Mouse (Mus musculus): ENCODE data around the gene Tipin. TPM values are rescaled to one million over a fixed set of nuclear protein-coding genes. Genes with fewer than 3 reads are reported as not detected.

Gene Tipin
- polyA plus RNA-seq, 1 experiment from 2014 or later: 361 TPM

GRCm38 (mm10) chr9:64312128-64312527, 30.7 kb downstream of the Tipin start:
- Histone ChIP-seq H3K9ac (ENCODE audit: low read depth, low read length) (no peak overlapping the region), H3K27me3 (replicated peaks; ENCODE audit: control insufficient read depth, insufficient read depth, low read length) (no peaks in the 10 kb centered on the region), H3K4me3 (ENCODE audit: low read depth, low read length) (no peak overlapping the region), H3K36me3 (ENCODE audit: control insufficient read depth, insufficient read depth, low read length) (peaks cover 13% of the 10 kb centered on the region; the same call in 1 of the 2 replicates), H3K9me3 (ENCODE audit: control insufficient read depth, low read length) (no peaks in the 10 kb centered on the region), H3K4me1 (replicated peaks; ENCODE audit: control insufficient read depth, insufficient read depth, low read length) (no peaks in the 10 kb centered on the region), H3K27ac (ENCODE audit: low read depth, low read length) (no peak overlapping the region), H3K4me2 (no peak overlapping the region)
- DNase-seq (ENCODE audit: low spot score): no peak
- WGBS: 46% methylated on average over 1 of the region's 1 CpGs
- ATAC-seq (replicated peaks; ENCODE audit: low FRiP score): no peak

GRCm38 (mm10) chr9:64314696-64315095, 33.3 kb downstream of the Tipin start:
- Histone ChIP-seq H3K9me3 (ENCODE audit: control insufficient read depth, low read length) (no peaks in the 10 kb centered on the region), H3K36me3 (ENCODE audit: control insufficient read depth, insufficient read depth, low read length) (peaks cover 15% of the 10 kb centered on the region; the same call in 1 of the 2 replicates), H3K4me2 (no peak overlapping the region), H3K27me3 (replicated peaks; ENCODE audit: control insufficient read depth, insufficient read depth, low read length) (no peaks in the 10 kb centered on the region), H3K4me1 (replicated peaks; ENCODE audit: control insufficient read depth, insufficient read depth, low read length) (no peaks in the 10 kb centered on the region), H3K4me3 (ENCODE audit: low read depth, low read length) (no peak overlapping the region), H3K27ac (ENCODE audit: low read depth, low read length) (no peak overlapping the region), H3K9ac (ENCODE audit: low read depth, low read length) (no peak overlapping the region)
- WGBS: 95% methylated on average over 6 of the region's 6 CpGs
- DNase-seq (ENCODE audit: low spot score): no peak
- no peak for ATAC-seq (replicated peaks; ENCODE audit: low FRiP score)

- no peak overlapping the region for H3K9ac ChIP-seq (ENCODE audit: low read depth, low read length)
- no peak overlapping the region for H3K4me3 ChIP-seq (ENCODE audit: low read depth, low read length)
- H3K4me2 ChIP-seq: no peak overlapping the region
- peaks cover 15% of the 10 kb centered on the region; the same call in 1 of the 2 replicates for H3K36me3 ChIP-seq (ENCODE audit: control insufficient read depth, insufficient read depth, low read length)
- no peaks in the 10 kb centered on the region for H3K27me3 ChIP-seq (replicated peaks; ENCODE audit: control insufficient read depth, insufficient read depth, low read length)
- H3K9me3 ChIP-seq (ENCODE audit: control insufficient read depth, low read length): no peaks in the 10 kb centered on the region
- no peaks in the 10 kb centered on the region for H3K4me1 ChIP-seq (replicated peaks; ENCODE audit: control insufficient read depth, insufficient read depth, low read length)
- no peak overlapping the region for H3K27ac ChIP-seq (ENCODE audit: low read depth, low read length)
- ATAC-seq (replicated peaks; ENCODE audit: low FRiP score) (no peak), DNase-seq (ENCODE audit: low spot score) (no peak)
- WGBS: 93% methylated on average over 5 of the region's 5 CpGs
Measured at GRCm38 (mm10) chr9:64316986-64317385, 35.6 kb downstream of the Tipin start.

GRCm38 (mm10) chr9:64323976-64324375, 42.6 kb downstream of the Tipin start:
- Histone ChIP-seq H3K36me3 (ENCODE audit: control insufficient read depth, insufficient read depth, low read length) (peaks cover 7% of the 10 kb centered on the region; the same call in 1 of the 2 replicates), H3K4me2 (no peak overlapping the region), H3K4me1 (replicated peaks; ENCODE audit: control insufficient read depth, insufficient read depth, low read length) (no peaks in the 10 kb centered on the region), H3K4me3 (ENCODE audit: low read depth, low read length) (no peak overlapping the region), H3K9ac (ENCODE audit: low read depth, low read length) (no peak overlapping the region), H3K27me3 (replicated peaks; ENCODE audit: control insufficient read depth, insufficient read depth, low read length) (no peaks in the 10 kb centered on the region), H3K9me3 (ENCODE audit: control insufficient read depth, low read length) (no peaks in the 10 kb centered on the region), H3K27ac (ENCODE audit: low read depth, low read length) (no peak overlapping the region)
- WGBS: 91% methylated on average over 7 of the region's 7 CpGs
- DNase-seq (ENCODE audit: low spot score): no peak
- no peak for ATAC-seq (replicated peaks; ENCODE audit: low FRiP score)

GRCm38 (mm10) chr9:64335825-64336224, 54.4 kb downstream of the Tipin start:
- Histone ChIP-seq H3K4me3 (ENCODE audit: low read depth, low read length) (no peak overlapping the region), H3K4me2 (no peak overlapping the region), H3K36me3 (ENCODE audit: control insufficient read depth, insufficient read depth, low read length) (0 out of 2 replicates have a peak, but pooled peaks cover 7% of the 10 kb centered on the region), H3K9me3 (ENCODE audit: control insufficient read depth, low read length) (no peaks in the 10 kb centered on the region), H3K4me1 (replicated peaks; ENCODE audit: control insufficient read depth, insufficient read depth, low read length) (peaks cover 9% of the 10 kb centered on the region), H3K27me3 (replicated peaks; ENCODE audit: control insufficient read depth, insufficient read depth, low read length) (no peaks in the 10 kb centered on the region), H3K27ac (ENCODE audit: low read depth, low read length) (no peak overlapping the region), H3K9ac (ENCODE audit: low read depth, low read length) (no peak overlapping the region)
- no peak for ATAC-seq (replicated peaks; ENCODE audit: low FRiP score)
- DNase-seq (ENCODE audit: low spot score): no peak
- WGBS: 87% methylated on average over 6 of the region's 6 CpGs

- peak overlapping the region; percentile 82; the same call in 1 of the 2 replicates for H3K4me3 ChIP-seq (ENCODE audit: low read depth, low read length)
- no peak for ATAC-seq (replicated peaks; ENCODE audit: low FRiP score)
- peak overlapping the region; percentile 92 for H3K4me2 ChIP-seq
- 0 out of 2 replicates have a peak, but pooled peaks cover 5% of the 10 kb centered on the region for H3K36me3 ChIP-seq (ENCODE audit: control insufficient read depth, insufficient read depth, low read length)
- no peak overlapping the region for H3K9ac ChIP-seq (ENCODE audit: low read depth, low read length)
- WGBS: 61% methylated on average over 8 of the region's 8 CpGs
- H3K4me1 ChIP-seq (replicated peaks; ENCODE audit: control insufficient read depth, insufficient read depth, low read length): peaks cover 9% of the 10 kb centered on the region
- no peaks in the 10 kb centered on the region for H3K9me3 ChIP-seq (ENCODE audit: control insufficient read depth, low read length)
- H3K27ac ChIP-seq (ENCODE audit: low read depth, low read length): no peak overlapping the region
- no peaks in the 10 kb centered on the region for H3K27me3 ChIP-seq (replicated peaks; ENCODE audit: control insufficient read depth, insufficient read depth, low read length)
- no peak for DNase-seq (ENCODE audit: low spot score)
Measured at GRCm38 (mm10) chr9:64339361-64339760, 58.0 kb downstream of the Tipin start.

GRCm38 (mm10) chr9:64340351-64341253, 59.2 kb downstream of the Tipin start:
- peak; percentile 87 for DNase-seq (ENCODE audit: low spot score)

GRCm38 (mm10) chr9:64341254-64341566, 59.8 kb downstream of the Tipin start, which contains the start of gene Dis3l:
Gene Dis3l (minus strand): TSS chr9:64341288.
- H3K4me3 ChIP-seq (ENCODE audit: low read depth, low read length): peak within 1 kb of the TSS; percentile 82
- H3K9ac ChIP-seq (ENCODE audit: low read depth, low read length): peak within 1 kb of the TSS; percentile 99
- 12% methylated on average over 16 of the region's 16 CpGs for WGBS
- 0 out of 2 replicates have a peak, but pooled peaks cover 5% of the 10 kb centered on the region for H3K36me3 ChIP-seq (ENCODE audit: control insufficient read depth, insufficient read depth, low read length)
- peaks cover 9% of the 10 kb centered on the region for H3K4me1 ChIP-seq (replicated peaks; ENCODE audit: control insufficient read depth, insufficient read depth, low read length)
- peak; percentile 5; the same call in 1 of the 2 replicates for ATAC-seq (replicated peaks; ENCODE audit: low FRiP score)
- DNase-seq (ENCODE audit: low spot score): no peak
- no peaks in the 10 kb centered on the region for H3K27me3 ChIP-seq (replicated peaks; ENCODE audit: control insufficient read depth, insufficient read depth, low read length)
- peak within 1 kb of the TSS; percentile 92 for H3K4me2 ChIP-seq
- peak within 1 kb of the TSS; percentile 98 for H3K27ac ChIP-seq (ENCODE audit: low read depth, low read length)
- no peaks in the 10 kb centered on the region for H3K9me3 ChIP-seq (ENCODE audit: control insufficient read depth, low read length)

More at GRCm38 (mm10) chr9:64340351-64341253, 59.2 kb downstream of the Tipin start:
- Histone ChIP-seq H3K27ac (ENCODE audit: low read depth, low read length) (peak overlapping the region; percentile 98), H3K9ac (ENCODE audit: low read depth, low read length) (peak overlapping the region; percentile 99), H3K36me3 (ENCODE audit: control insufficient read depth, insufficient read depth, low read length) (0 out of 2 replicates have a peak, but pooled peaks cover 5% of the 10 kb centered on the region), H3K9me3 (ENCODE audit: control insufficient read depth, low read length) (no peaks in the 10 kb centered on the region), H3K27me3 (replicated peaks; ENCODE audit: control insufficient read depth, insufficient read depth, low read length) (no peaks in the 10 kb centered on the region), H3K4me2 (peak overlapping the region; percentile 92), H3K4me3 (ENCODE audit: low read depth, low read length) (peak overlapping the region; percentile 82), H3K4me1 (replicated peaks; ENCODE audit: control insufficient read depth, insufficient read depth, low read length) (peaks cover 9% of the 10 kb centered on the region)
- ATAC-seq (replicated peaks; ENCODE audit: low FRiP score): peak; percentile 86
- under 1% methylated on average over 85 of the region's 85 CpGs for WGBS

All from liver, embryonic 11.5 days (tissue).